Mouse (Mus musculus) forebrain, embryonic 16.5 days (tissue): ENCODE measurements around the gene Ostf1. TPM values are rescaled to one million over a fixed set of nuclear protein-coding genes. Genes with fewer than 3 reads are reported as not detected.

Experiments used
- ATAC-seq: fragments of 200-750 bp; cut with Nextera tagmentation; 2 replicates; pipeline ENCODE4 v1.8.0; 2017; ENCODE audit warnings: mild to moderate bottlenecking, moderate library complexity
- H3K27ac ChIP-seq: fragments of 300-500 bp; sonication (generic); 2 replicates; pipeline ENCODE4 v1.5.1; 2014; ENCODE audit warnings: low read length, control low read depth
- H3K27me3 ChIP-seq: fragments of 300-500 bp; sonication (generic); replicated peaks from 2 replicates; pipeline ENCODE4 v1.6.1; 2014; ENCODE audit warnings: low read length; ENCODE audit not compliant: control insufficient read depth, insufficient read depth
- H3K36me3 ChIP-seq: fragments of 300-500 bp; sonication (generic); 2 replicates; pipeline ENCODE4 v1.6.1; 2014; ENCODE audit not compliant: control insufficient read depth, insufficient read depth
- H3K4me1 ChIP-seq: fragments of 300-500 bp; sonication (generic); replicated peaks from 2 replicates; pipeline ENCODE4 v1.6.1; 2014; ENCODE audit warnings: low read length; ENCODE audit not compliant: control insufficient read depth, insufficient read depth
- H3K4me2 ChIP-seq: fragments of 300-500 bp; sonication (generic); 2 replicates; pipeline ENCODE4 v1.6.1; 2014; ENCODE audit warnings: mild to moderate bottlenecking, low read length, control low read depth
- H3K4me3 ChIP-seq: fragments of 300-500 bp; sonication (generic); replicated peaks from 2 replicates; pipeline ENCODE4 v1.5.1; 2014; ENCODE audit warnings: mild to moderate bottlenecking, low read length, control low read depth
- H3K9ac ChIP-seq: fragments of 300-500 bp; sonication (generic); replicated peaks from 2 replicates; pipeline ENCODE4 v1.6.1; 2014; ENCODE audit warnings: low read depth, low read length, control low read depth
- H3K9me3 ChIP-seq: fragments of 300-500 bp; sonication (generic); 2 replicates; pipeline ENCODE4 v1.6.1; 2016; ENCODE audit warnings: low read length; ENCODE audit not compliant: control insufficient read depth
- WGBS: fragments of 180-500 bp; shearing (Covaris S2); extraction: QIAGEN DNeasy Blood & Tissue Kit; methylation state at CpG from one replicate; pipeline ENCODE4 v1.1.7; 2014; 5-methylcytosine and 5-hydroxymethylcytosine counted together
- polyA plus RNA-seq: library from polyadenylated mRNA; unstranded; fragments of >200 nt; fragmentation: Nextera tagmentation; extraction: Ambion mirVana; gene quantifications from 2 replicates; pipeline ENCODE4 v1.2.1, GENCODE M21; 2015

The Ostf1 gene
- polyA plus RNA-seq, 1 experiment from 2014 or later: 33.1 TPM

GRCm38 (mm10) chr19:18637954-18638353, 6.3 kb upstream of the Ostf1 start:
- H3K4me3 ChIP-seq: no peak overlapping the region
- 86% methylated on average over 5 of the region's 5 CpGs for WGBS
- no peak overlapping the region for H3K4me2 ChIP-seq
- H3K4me1 ChIP-seq: no peaks in the 10 kb centered on the region
- no peak overlapping the region for H3K9ac ChIP-seq
- ATAC-seq: no peak
- H3K27ac ChIP-seq: no peak overlapping the region
- H3K36me3 ChIP-seq: no peaks in the 10 kb centered on the region
- no peaks in the 10 kb centered on the region for H3K27me3 ChIP-seq
- H3K9me3 ChIP-seq: no peaks in the 10 kb centered on the region

- Histone ChIP-seq H3K27ac (no peak overlapping the region), H3K9ac (peak overlapping the region; percentile 63; the same call in 1 of the 2 replicates), H3K36me3 (no peaks in the 10 kb centered on the region), H3K4me1 (peaks cover 7% of the 10 kb centered on the region; the same call in 1 of the 2 replicates), H3K9me3 (no peaks in the 10 kb centered on the region), H3K27me3 (no peaks in the 10 kb centered on the region), H3K4me3 (peak overlapping the region; percentile 78), H3K4me2 (peak overlapping the region; percentile 98)
- no peak for ATAC-seq
- 66% methylated on average over 13 of the region's 13 CpGs for WGBS
Observed at GRCm38 (mm10) chr19:18632231-18633185, 885 bp upstream of the Ostf1 start.

- H3K27ac ChIP-seq: no peak overlapping the region
- WGBS: under 1% methylated on average over 40 of the region's 40 CpGs
Observed at GRCm38 (mm10) chr19:18631161-18631643, 421 bp downstream of the Ostf1 start.

GRCm38 (mm10) chr19:18630221-18631119, 1.2 kb downstream of the Ostf1 start:
- no peak overlapping the region for H3K27ac ChIP-seq
- peaks cover 7% of the 10 kb centered on the region; the same call in 1 of the 2 replicates for H3K4me1 ChIP-seq
- H3K36me3 ChIP-seq: no peaks in the 10 kb centered on the region
- peak overlapping the region; percentile 98 for H3K4me2 ChIP-seq
- H3K4me3 ChIP-seq: peak overlapping the region; percentile 78
- H3K27me3 ChIP-seq: no peaks in the 10 kb centered on the region
- WGBS: 8% methylated on average over 17 of the region's 17 CpGs
- ATAC-seq: no peak
- H3K9ac ChIP-seq: peak overlapping the region; percentile 63; the same call in 1 of the 2 replicates
- H3K9me3 ChIP-seq: no peaks in the 10 kb centered on the region

More at GRCm38 (mm10) chr19:18631161-18631643, 421 bp downstream of the Ostf1 start:
- H3K4me3 ChIP-seq: peak overlapping the region; percentile 78
- H3K4me2 ChIP-seq: peak overlapping the region; percentile 98
- no peaks in the 10 kb centered on the region for H3K27me3 ChIP-seq
- H3K9me3 ChIP-seq: no peaks in the 10 kb centered on the region
- H3K4me1 ChIP-seq: peaks cover 7% of the 10 kb centered on the region; the same call in 1 of the 2 replicates
- ATAC-seq: peak; percentile 62
- peak overlapping the region; percentile 63 for H3K9ac ChIP-seq
- H3K36me3 ChIP-seq: no peaks in the 10 kb centered on the region

- H3K9ac ChIP-seq: no peak overlapping the region
- peaks cover 7% of the 10 kb centered on the region; the same call in 1 of the 2 replicates for H3K4me1 ChIP-seq
- H3K4me2 ChIP-seq: no peak overlapping the region
- no peaks in the 10 kb centered on the region for H3K36me3 ChIP-seq
- no peak overlapping the region for H3K27ac ChIP-seq
- H3K4me3 ChIP-seq: no peak overlapping the region
- ATAC-seq: no peak
- WGBS: 54% methylated on average over 1 of the region's 1 CpGs
- no peaks in the 10 kb centered on the region for H3K9me3 ChIP-seq
- H3K27me3 ChIP-seq: no peaks in the 10 kb centered on the region
Observed at GRCm38 (mm10) chr19:18629589-18629988, 2.0 kb downstream of the Ostf1 start.

GRCm38 (mm10) chr19:18623894-18624293, 7.7 kb downstream of the Ostf1 start:
- Histone ChIP-seq H3K9ac (no peak overlapping the region), H3K36me3 (no peaks in the 10 kb centered on the region), H3K4me3 (no peak overlapping the region), H3K4me1 (no peaks in the 10 kb centered on the region), H3K27me3 (no peaks in the 10 kb centered on the region), H3K4me2 (no peak overlapping the region), H3K27ac (no peak overlapping the region), H3K9me3 (no peaks in the 10 kb centered on the region)
- WGBS: 88% methylated on average over 2 of the region's 2 CpGs
- ATAC-seq: no peak

- no peaks in the 10 kb centered on the region for H3K36me3 ChIP-seq
- no peaks in the 10 kb centered on the region for H3K4me1 ChIP-seq
- no peaks in the 10 kb centered on the region for H3K27me3 ChIP-seq
- ATAC-seq: no peak
- H3K9me3 ChIP-seq: no peaks in the 10 kb centered on the region
- H3K27ac ChIP-seq: no peak overlapping the region
- H3K9ac ChIP-seq: no peak overlapping the region
- H3K4me3 ChIP-seq: no peak overlapping the region
- H3K4me2 ChIP-seq: no peak overlapping the region
- 88% methylated on average over 1 of the region's 1 CpGs for WGBS
Observed at GRCm38 (mm10) chr19:18619691-18620090, 11.9 kb downstream of the Ostf1 start.

- H3K9me3 ChIP-seq: no peaks in the 10 kb centered on the region
- ATAC-seq: no peak
- no peaks in the 10 kb centered on the region for H3K36me3 ChIP-seq
- H3K27me3 ChIP-seq: no peaks in the 10 kb centered on the region
- no peak overlapping the region for H3K4me2 ChIP-seq
- WGBS: 84% methylated on average over 5 of the region's 5 CpGs
- no peak overlapping the region for H3K4me3 ChIP-seq
- H3K4me1 ChIP-seq: no peaks in the 10 kb centered on the region
- H3K9ac ChIP-seq: no peak overlapping the region
- H3K27ac ChIP-seq: no peak overlapping the region
Observed at GRCm38 (mm10) chr19:18619060-18619459, 12.6 kb downstream of the Ostf1 start.

GRCm38 (mm10) chr19:18617504-18617903, 14.1 kb downstream of the Ostf1 start:
- H3K9me3 ChIP-seq: no peaks in the 10 kb centered on the region
- no peaks in the 10 kb centered on the region for H3K27me3 ChIP-seq
- no peaks in the 10 kb centered on the region for H3K4me1 ChIP-seq
- no peak overlapping the region for H3K27ac ChIP-seq
- no peaks in the 10 kb centered on the region for H3K36me3 ChIP-seq
- no peak overlapping the region for H3K4me2 ChIP-seq
- H3K9ac ChIP-seq: no peak overlapping the region
- 95% methylated on average over 1 of the region's 1 CpGs for WGBS
- no peak overlapping the region for H3K4me3 ChIP-seq
- ATAC-seq: no peak
